Mouse (Mus musculus) heart, embryonic 16.5 days (tissue): Measurements from ENCODE around the gene Svip. TPM values are rescaled to one million over a fixed set of nuclear protein-coding genes. Genes with fewer than 3 reads are reported as not detected.

Source experiments
- polyA plus RNA-seq: library from polyadenylated mRNA; unstranded; fragments of >200 nt; fragmentation: Nextera tagmentation; extraction: Ambion mirVana; gene quantifications from 2 replicates; pipeline ENCODE4 v1.2.1, GENCODE M21; 2015

Svip gene
- polyA plus RNA-seq, 1 experiment from 2014 or later: 10.5 TPM

Other genes with a start within 250 kb of the Svip start
- 9.1 and 9.6 TPM in 2 replicates for gene Gas2, start 144.0 kb downstream of the Svip start, polyA plus RNA-seq
- 1.7 and 4.6 TPM in 2 replicates for gene Fancf, start 143.8 kb downstream of the Svip start, polyA plus RNA-seq
- not detected in 2 replicates for gene 1700015G11Rik, start 9.7 kb upstream of the Svip start, polyA plus RNA-seq